Mouse (Mus musculus) T-cell, adult 66 days (primary cell): ENCODE data around the gene Dynlt3. TPM values are rescaled to one million over a fixed set of nuclear protein-coding genes. Genes with fewer than 3 reads are reported as not detected.

Experiments
- total RNA-seq, 2 experiments: library from RNA; stranded (reverse); gene quantifications; 3 replicates in 1 of 2; 4 replicates in 1 of 2; pipeline ENCODE4 v1.2.4; 2023

Gene Dynlt3
- 10 to 100 TPM; 14.1 to 22.2 TPM for total RNA-seq

GRCm38 (mm10) chrX:9662391-9663111 lies at the start of gene Dynlt3:
Gene Dynlt3 (minus strand): TSS chrX:9663003.

Other genes with a start within 250 kb of the Dynlt3 start
- gene Cybb, start 175.2 kb downstream of the Dynlt3 start, total RNA-seq, result 1 to 10 TPM; 4.0 to 9.6 TPM
- gene H2al1o, start 90.6 kb downstream of the Dynlt3 start, total RNA-seq, result not detected
- gene Hypm, start 183.9 kb upstream of the Dynlt3 start, total RNA-seq, result not detected
- not detected for gene H2al3, start 186.7 kb upstream of the Dynlt3 start, total RNA-seq
- not detected for gene Sytl5, start 222.6 kb upstream of the Dynlt3 start, total RNA-seq